Mouse (Mus musculus): Measurements from ENCODE around the gene Taar7e. TPM values are rescaled to one million over a fixed set of nuclear protein-coding genes. Genes with fewer than 3 reads are reported as not detected.

Taar7e gene
- polyA plus RNA-seq (2014; fragmentation: Nextera tagmentation; extraction: Ambion mirVana): not detected in 2 replicates

DNA sequence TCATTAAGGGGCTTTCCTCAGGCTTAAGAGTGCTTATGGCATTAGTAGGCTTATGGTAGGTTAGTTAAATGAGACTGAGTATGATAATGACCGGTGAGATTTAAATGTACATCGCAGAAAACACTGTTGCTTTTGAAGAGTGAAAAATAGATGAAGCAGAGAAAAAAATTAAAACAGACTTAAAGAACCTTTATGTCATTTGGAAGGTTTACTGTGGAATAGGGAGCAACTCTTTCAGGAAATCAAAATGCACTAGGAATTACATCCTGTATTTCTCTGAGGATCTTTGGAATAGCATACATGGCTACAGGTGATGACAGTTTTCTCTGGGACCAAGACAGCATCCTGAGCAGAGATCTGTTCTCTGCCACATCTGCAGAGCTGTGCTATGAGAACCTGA is at the start of gene Taar7e:
Gene Taar7e, plus strand, starts transcription at position 301 of the 400 bp plus-strand sequence.
- H3K27me3 ChIP-seq (ENCODE audit: control insufficient read depth, insufficient read depth, low read length): no peaks in the 10 kb centered on the region

DNA sequence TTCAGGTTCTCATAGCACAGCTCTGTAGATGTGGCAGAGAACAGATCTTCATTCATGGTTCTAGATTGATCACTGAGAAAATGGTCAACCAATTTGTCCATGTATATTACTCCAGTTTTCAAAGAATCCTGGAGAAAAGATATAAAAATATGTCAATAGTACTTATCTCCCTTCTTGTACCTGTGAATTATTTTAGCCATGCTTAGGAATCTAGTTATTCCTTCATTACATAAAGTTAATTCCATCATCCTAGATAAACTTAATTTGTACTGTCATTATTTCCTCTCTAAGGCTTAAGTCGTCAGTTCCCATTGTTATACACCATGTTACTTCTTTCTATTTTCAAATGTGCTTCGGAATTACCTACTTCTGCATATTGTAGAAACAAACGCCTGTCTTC is 44.0 kb upstream of the Taar7e start, which contains the start of gene Taar7a:
Gene Taar7a, minus strand, starts transcription at position 101 of the 400 bp plus-strand sequence.
- no peak within 1 kb of the TSS for H3K4me3 ChIP-seq (ENCODE audit: low read depth, low read length)
- no peaks in the 10 kb centered on the region for H3K4me1 ChIP-seq (ENCODE audit: control insufficient read depth, insufficient read depth, low read length)
- H3K27ac ChIP-seq (replicated peaks; ENCODE audit: low read depth, low read length): no peak within 1 kb of the TSS
- H3K27me3 ChIP-seq (ENCODE audit: control insufficient read depth, insufficient read depth, low read length): no peaks in the 10 kb centered on the region
- 91% methylated on average over 3 of the region's 3 CpGs for WGBS
- no peak for DNase-seq (ENCODE audit: low spot score)
- H3K9ac ChIP-seq (replicated peaks; ENCODE audit: low read length): no peak within 1 kb of the TSS
- H3K4me2 ChIP-seq (ENCODE audit: low read depth, low read length): no peak within 1 kb of the TSS
- no peaks in the 10 kb centered on the region for H3K9me3 ChIP-seq (replicated peaks; ENCODE audit: control insufficient read depth, low read length)
- no peak for ATAC-seq (replicated peaks; ENCODE audit: insufficient number of reproducible peaks, low FRiP score, low TSS enrichment, low read depth)
- H3K36me3 ChIP-seq (replicated peaks; ENCODE audit: control insufficient read depth, insufficient read depth, low read depth, low read length): no peaks in the 10 kb centered on the region

More for the DNA sequence above, at the start of gene Taar7e:
- H3K9ac ChIP-seq (replicated peaks; ENCODE audit: low read length): no peak within 1 kb of the TSS
- DNase-seq (ENCODE audit: low spot score) (no peak), ATAC-seq (replicated peaks; ENCODE audit: insufficient number of reproducible peaks, low FRiP score, low TSS enrichment, low read depth) (no peak)
- H3K4me3 ChIP-seq (ENCODE audit: low read depth, low read length): no peak within 1 kb of the TSS
- no peaks in the 10 kb centered on the region for H3K9me3 ChIP-seq (replicated peaks; ENCODE audit: control insufficient read depth, low read length)
- no peaks in the 10 kb centered on the region for H3K36me3 ChIP-seq (replicated peaks; ENCODE audit: control insufficient read depth, insufficient read depth, low read depth, low read length)
- no peaks in the 10 kb centered on the region for H3K4me1 ChIP-seq (ENCODE audit: control insufficient read depth, insufficient read depth, low read length)
- no peak within 1 kb of the TSS for H3K4me2 ChIP-seq (ENCODE audit: low read depth, low read length)
- WGBS: 89% methylated on average over 2 of the region's 2 CpGs
- no peak within 1 kb of the TSS for H3K27ac ChIP-seq (replicated peaks; ENCODE audit: low read depth, low read length)

DNA sequence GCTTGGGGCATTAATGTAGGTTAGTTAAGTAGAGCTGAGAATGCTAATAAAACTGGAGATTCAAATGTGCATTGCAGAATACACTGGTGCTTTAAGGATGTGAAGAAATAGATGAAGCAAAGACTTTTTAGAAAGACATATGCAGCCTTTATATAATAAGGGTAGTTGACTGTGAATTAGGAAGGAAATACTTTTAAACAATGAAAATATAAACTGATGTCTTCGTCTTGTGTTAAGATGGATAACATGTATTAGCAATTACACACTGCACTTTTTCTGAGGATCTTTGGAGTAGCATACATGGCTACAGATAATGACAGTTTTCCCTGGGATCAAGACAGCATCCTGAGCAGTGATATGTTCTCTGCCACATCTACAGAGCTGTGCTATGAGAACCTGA is 37.8 kb upstream of the Taar7e start, which contains the start of gene Taar7b:
Gene Taar7b, plus strand, starts transcription at position 301 of the 400 bp plus-strand sequence.
- ATAC-seq (replicated peaks; ENCODE audit: insufficient number of reproducible peaks, low FRiP score, low TSS enrichment, low read depth) (no peak), DNase-seq (ENCODE audit: low spot score) (no peak)
- Histone ChIP-seq H3K9ac (replicated peaks; ENCODE audit: low read length) (no peak within 1 kb of the TSS), H3K4me2 (ENCODE audit: low read depth, low read length) (no peak within 1 kb of the TSS), H3K36me3 (replicated peaks; ENCODE audit: control insufficient read depth, insufficient read depth, low read depth, low read length) (no peaks in the 10 kb centered on the region), H3K27ac (replicated peaks; ENCODE audit: low read depth, low read length) (no peak within 1 kb of the TSS), H3K4me1 (ENCODE audit: control insufficient read depth, insufficient read depth, low read length) (no peaks in the 10 kb centered on the region), H3K27me3 (ENCODE audit: control insufficient read depth, insufficient read depth, low read length) (no peaks in the 10 kb centered on the region), H3K4me3 (ENCODE audit: low read depth, low read length) (no peak within 1 kb of the TSS), H3K9me3 (replicated peaks; ENCODE audit: control insufficient read depth, low read length) (no peaks in the 10 kb centered on the region)
- 74% methylated on average over 1 of the region's 1 CpGs for WGBS

DNA sequence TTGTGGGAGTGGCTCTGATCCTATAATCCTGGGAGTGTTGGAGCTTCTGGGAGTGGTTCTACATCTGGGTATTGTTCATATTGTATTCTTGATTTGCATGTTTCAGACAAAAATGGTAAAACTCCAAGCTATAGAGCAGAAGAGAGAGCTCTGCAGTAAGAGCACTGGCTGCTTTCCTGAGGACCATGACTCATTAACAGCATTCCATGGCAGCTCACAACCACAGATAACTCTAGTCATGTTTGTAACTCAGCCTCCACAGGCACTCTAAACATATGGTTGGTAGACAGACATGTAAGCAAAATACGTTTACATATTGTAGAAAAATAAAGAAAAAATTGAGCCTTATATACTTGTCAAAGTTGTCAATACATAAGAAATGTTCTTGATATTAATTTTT is 31.0 kb upstream of the Taar7e start:
- 88% methylated on average over 1 of the region's 1 CpGs for WGBS
- Histone ChIP-seq H3K9ac (replicated peaks; ENCODE audit: low read length) (no peak overlapping the region), H3K27me3 (ENCODE audit: control insufficient read depth, insufficient read depth, low read length) (no peaks in the 10 kb centered on the region), H3K4me2 (ENCODE audit: low read depth, low read length) (no peak overlapping the region), H3K4me1 (ENCODE audit: control insufficient read depth, insufficient read depth, low read length) (no peaks in the 10 kb centered on the region), H3K9me3 (replicated peaks; ENCODE audit: control insufficient read depth, low read length) (no peaks in the 10 kb centered on the region), H3K27ac (replicated peaks; ENCODE audit: low read depth, low read length) (no peak overlapping the region), H3K36me3 (replicated peaks; ENCODE audit: control insufficient read depth, insufficient read depth, low read depth, low read length) (no peaks in the 10 kb centered on the region), H3K4me3 (ENCODE audit: low read depth, low read length) (no peak overlapping the region)
- DNase-seq (ENCODE audit: low spot score) (no peak), ATAC-seq (replicated peaks; ENCODE audit: insufficient number of reproducible peaks, low FRiP score, low TSS enrichment, low read depth) (no peak)

DNA sequence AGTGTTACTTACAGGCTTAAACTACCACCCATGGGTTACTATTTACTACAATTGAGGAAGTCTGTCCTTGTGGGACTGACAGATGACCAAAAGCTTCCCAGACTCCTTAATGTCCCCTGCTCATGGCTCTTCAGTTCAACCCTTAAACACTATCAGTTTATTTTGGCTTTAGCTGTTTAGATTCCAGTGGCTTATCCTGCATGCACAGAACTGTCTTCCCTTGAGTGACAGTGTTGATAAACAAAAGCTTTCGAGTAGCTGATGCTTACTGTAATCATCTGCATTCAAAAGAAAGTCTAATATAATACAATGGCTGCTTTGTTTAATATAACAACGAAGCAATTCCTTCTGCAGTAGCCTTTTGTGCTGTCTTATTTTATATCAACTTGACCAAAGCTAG is 30.4 kb upstream of the Taar7e start:
- Histone ChIP-seq H3K4me2 (ENCODE audit: low read depth, low read length) (no peak overlapping the region), H3K36me3 (replicated peaks; ENCODE audit: control insufficient read depth, insufficient read depth, low read depth, low read length) (no peaks in the 10 kb centered on the region), H3K9ac (replicated peaks; ENCODE audit: low read length) (no peak overlapping the region), H3K9me3 (replicated peaks; ENCODE audit: control insufficient read depth, low read length) (no peaks in the 10 kb centered on the region), H3K4me3 (ENCODE audit: low read depth, low read length) (no peak overlapping the region), H3K4me1 (ENCODE audit: control insufficient read depth, insufficient read depth, low read length) (no peaks in the 10 kb centered on the region), H3K27ac (replicated peaks; ENCODE audit: low read depth, low read length) (no peak overlapping the region), H3K27me3 (ENCODE audit: control insufficient read depth, insufficient read depth, low read length) (no peaks in the 10 kb centered on the region)
- DNase-seq (ENCODE audit: low spot score) (no peak), ATAC-seq (replicated peaks; ENCODE audit: insufficient number of reproducible peaks, low FRiP score, low TSS enrichment, low read depth) (no peak)
- 59% methylated on average over 2 of the region's 2 CpGs for WGBS

DNA sequence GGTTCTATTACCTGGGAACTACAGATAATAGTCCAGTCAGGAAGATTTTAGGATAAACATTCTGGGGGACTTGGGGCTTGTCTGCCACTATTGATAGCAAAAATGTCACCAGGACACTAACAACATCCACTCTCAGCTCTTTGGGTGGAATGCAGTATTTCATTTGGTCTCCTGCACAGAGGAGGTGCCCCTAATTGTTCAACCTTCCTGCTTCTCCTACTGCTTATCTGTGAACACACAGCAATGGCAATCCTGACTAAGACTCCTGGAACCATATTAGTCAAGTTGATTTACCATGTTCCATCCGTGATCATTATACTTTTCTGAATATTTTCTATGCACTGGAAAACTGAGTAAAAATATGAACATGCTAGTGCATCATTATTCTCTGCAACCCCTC is 29.3 kb upstream of the Taar7e start:
- DNase-seq (ENCODE audit: low spot score): no peak
- no peak overlapping the region for H3K9ac ChIP-seq (replicated peaks; ENCODE audit: low read length)
- ATAC-seq (replicated peaks; ENCODE audit: insufficient number of reproducible peaks, low FRiP score, low TSS enrichment, low read depth): no peak
- H3K4me2 ChIP-seq (ENCODE audit: low read depth, low read length): no peak overlapping the region
- no peaks in the 10 kb centered on the region for H3K36me3 ChIP-seq (replicated peaks; ENCODE audit: control insufficient read depth, insufficient read depth, low read depth, low read length)
- H3K9me3 ChIP-seq (replicated peaks; ENCODE audit: control insufficient read depth, low read length): no peaks in the 10 kb centered on the region
- no peaks in the 10 kb centered on the region for H3K4me1 ChIP-seq (ENCODE audit: control insufficient read depth, insufficient read depth, low read length)
- no peak overlapping the region for H3K27ac ChIP-seq (replicated peaks; ENCODE audit: low read depth, low read length)
- H3K4me3 ChIP-seq (ENCODE audit: low read depth, low read length): no peak overlapping the region
- H3K27me3 ChIP-seq (ENCODE audit: control insufficient read depth, insufficient read depth, low read length): no peaks in the 10 kb centered on the region
- 85% methylated on average over 1 of the region's 1 CpGs for WGBS

DNA sequence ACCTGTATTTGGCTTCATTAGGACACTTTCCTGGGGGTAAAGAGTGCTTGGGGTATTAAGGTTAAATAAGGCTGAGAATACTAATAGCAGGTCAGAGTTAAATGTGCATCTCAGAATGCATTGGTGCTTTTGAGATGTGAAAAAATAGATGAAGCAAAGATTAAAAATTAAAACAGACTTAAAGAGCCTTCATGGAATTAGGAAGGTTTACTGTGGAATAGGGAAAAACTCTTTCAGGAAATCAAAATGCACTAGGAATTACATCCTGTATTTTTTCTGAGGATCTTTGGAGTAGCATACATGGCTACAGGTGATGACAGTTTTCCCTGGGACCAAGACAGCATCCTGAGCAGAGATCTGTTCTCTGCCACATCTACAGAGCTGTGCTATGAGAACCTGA is 10.5 kb upstream of the Taar7e start, which contains the start of gene Taar7d:
Gene Taar7d, plus strand, starts transcription at position 301 of the 400 bp plus-strand sequence.
- ATAC-seq (replicated peaks; ENCODE audit: insufficient number of reproducible peaks, low FRiP score, low TSS enrichment, low read depth) (no peak), DNase-seq (ENCODE audit: low spot score) (no peak)
- Histone ChIP-seq H3K9me3 (replicated peaks; ENCODE audit: control insufficient read depth, low read length) (no peaks in the 10 kb centered on the region), H3K27me3 (ENCODE audit: control insufficient read depth, insufficient read depth, low read length) (no peaks in the 10 kb centered on the region), H3K27ac (replicated peaks; ENCODE audit: low read depth, low read length) (no peak within 1 kb of the TSS), H3K9ac (replicated peaks; ENCODE audit: low read length) (no peak within 1 kb of the TSS), H3K4me1 (ENCODE audit: control insufficient read depth, insufficient read depth, low read length) (no peaks in the 10 kb centered on the region), H3K4me3 (ENCODE audit: low read depth, low read length) (no peak within 1 kb of the TSS), H3K36me3 (replicated peaks; ENCODE audit: control insufficient read depth, insufficient read depth, low read depth, low read length) (no peaks in the 10 kb centered on the region), H3K4me2 (ENCODE audit: low read depth, low read length) (no peak within 1 kb of the TSS)

DNA sequence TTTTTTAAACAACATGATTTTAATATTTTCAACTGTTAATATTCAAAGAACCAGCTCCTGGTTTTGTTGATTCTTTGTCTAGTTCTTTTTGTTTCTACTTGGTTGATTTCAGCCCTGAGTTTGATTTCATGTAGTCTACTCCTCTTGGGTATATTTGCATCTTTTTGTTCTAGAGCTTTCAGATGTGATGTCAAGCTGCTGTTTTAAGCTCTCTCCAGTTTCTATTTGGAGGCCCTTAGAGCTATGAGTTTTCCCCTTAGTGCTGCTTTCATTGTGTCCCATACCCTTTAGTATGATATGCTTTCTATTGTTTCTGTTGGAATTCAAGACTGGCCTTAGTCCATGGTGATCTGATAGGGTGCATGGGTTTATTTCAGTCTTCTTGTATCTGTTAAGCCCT is 6.1 kb upstream of the Taar7e start:
- H3K36me3 ChIP-seq (replicated peaks; ENCODE audit: control insufficient read depth, insufficient read depth, low read depth, low read length): no peaks in the 10 kb centered on the region
- no peak overlapping the region for H3K9ac ChIP-seq (replicated peaks; ENCODE audit: low read length)
- H3K27me3 ChIP-seq (ENCODE audit: control insufficient read depth, insufficient read depth, low read length): no peaks in the 10 kb centered on the region
- H3K4me2 ChIP-seq (ENCODE audit: low read depth, low read length): no peak overlapping the region
- no peak for ATAC-seq (replicated peaks; ENCODE audit: insufficient number of reproducible peaks, low FRiP score, low TSS enrichment, low read depth)
- no peak for DNase-seq (ENCODE audit: low spot score)
- H3K27ac ChIP-seq (replicated peaks; ENCODE audit: low read depth, low read length): no peak overlapping the region
- no peaks in the 10 kb centered on the region for H3K9me3 ChIP-seq (replicated peaks; ENCODE audit: control insufficient read depth, low read length)
- no peak overlapping the region for H3K4me3 ChIP-seq (ENCODE audit: low read depth, low read length)
- H3K4me1 ChIP-seq (ENCODE audit: control insufficient read depth, insufficient read depth, low read length): no peaks in the 10 kb centered on the region

Measured in embryonic facial prominence, embryonic 11.5 days (tissue).